Mouse (Mus musculus) forebrain, embryonic 16.5 days (tissue): Measurements from ENCODE around the gene Nrxn3. TPM values are rescaled to one million over a fixed set of nuclear protein-coding genes. Genes with fewer than 3 reads are reported as not detected.

ENCODE experiments used
- ATAC-seq: fragments of 200-750 bp; cut with Nextera tagmentation; 2 replicates; pipeline ENCODE4 v1.8.0; 2017; ENCODE audit warnings: mild to moderate bottlenecking, moderate library complexity
- H3K27ac ChIP-seq: fragments of 300-500 bp; sonication (generic); 2 replicates; pipeline ENCODE4 v1.5.1; 2014; ENCODE audit warnings: low read length, control low read depth
- H3K27me3 ChIP-seq: fragments of 300-500 bp; sonication (generic); replicated peaks from 2 replicates; pipeline ENCODE4 v1.6.1; 2014; ENCODE audit warnings: low read length; ENCODE audit not compliant: control insufficient read depth, insufficient read depth
- H3K36me3 ChIP-seq: fragments of 300-500 bp; sonication (generic); 2 replicates; pipeline ENCODE4 v1.6.1; 2014; ENCODE audit not compliant: control insufficient read depth, insufficient read depth
- H3K4me1 ChIP-seq: fragments of 300-500 bp; sonication (generic); replicated peaks from 2 replicates; pipeline ENCODE4 v1.6.1; 2014; ENCODE audit warnings: low read length; ENCODE audit not compliant: control insufficient read depth, insufficient read depth
- H3K4me2 ChIP-seq: fragments of 300-500 bp; sonication (generic); 2 replicates; pipeline ENCODE4 v1.6.1; 2014; ENCODE audit warnings: mild to moderate bottlenecking, low read length, control low read depth
- H3K4me3 ChIP-seq: fragments of 300-500 bp; sonication (generic); replicated peaks from 2 replicates; pipeline ENCODE4 v1.5.1; 2014; ENCODE audit warnings: mild to moderate bottlenecking, low read length, control low read depth
- H3K9ac ChIP-seq: fragments of 300-500 bp; sonication (generic); replicated peaks from 2 replicates; pipeline ENCODE4 v1.6.1; 2014; ENCODE audit warnings: low read depth, low read length, control low read depth
- H3K9me3 ChIP-seq: fragments of 300-500 bp; sonication (generic); 2 replicates; pipeline ENCODE4 v1.6.1; 2016; ENCODE audit warnings: low read length; ENCODE audit not compliant: control insufficient read depth
- WGBS: fragments of 180-500 bp; shearing (Covaris S2); extraction: QIAGEN DNeasy Blood & Tissue Kit; methylation state at CpG from one replicate; pipeline ENCODE4 v1.1.7; 2014; 5-methylcytosine and 5-hydroxymethylcytosine counted together
- polyA plus RNA-seq: library from polyadenylated mRNA; unstranded; fragments of >200 nt; fragmentation: Nextera tagmentation; extraction: Ambion mirVana; gene quantifications from 2 replicates; pipeline ENCODE4 v1.2.1, GENCODE M21; 2015

Nrxn3 gene
- polyA plus RNA-seq, 1 experiment from 2014 or later: 117 TPM

DNA sequence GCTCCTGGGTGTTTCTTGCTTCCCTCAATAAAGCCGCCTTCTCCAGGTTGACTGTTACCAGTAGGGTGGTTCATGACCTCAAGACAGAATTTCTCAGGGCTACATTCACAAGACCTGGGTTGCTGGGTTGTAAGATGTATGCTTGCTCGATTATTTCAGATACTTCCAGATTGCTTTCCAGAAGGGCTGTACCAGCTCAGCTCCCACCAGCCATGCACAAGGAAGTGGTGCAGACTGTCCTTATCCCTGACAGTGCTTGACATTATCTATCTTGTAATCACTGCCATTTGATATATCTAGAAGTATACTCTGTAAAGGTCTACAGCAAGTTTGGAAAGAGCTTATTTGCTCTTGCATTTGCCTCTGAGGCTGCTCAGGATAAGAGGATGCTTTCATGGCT is 374.9 kb downstream of the Nrxn3 start:
- ATAC-seq: no peak
- H3K4me2 ChIP-seq: no peak overlapping the region
- WGBS: 87% methylated on average over 2 of the region's 2 CpGs
- no peak overlapping the region for H3K9ac ChIP-seq
- H3K27me3 ChIP-seq: no peaks in the 10 kb centered on the region
- H3K4me1 ChIP-seq: no peaks in the 10 kb centered on the region
- no peak overlapping the region for H3K4me3 ChIP-seq
- H3K27ac ChIP-seq: no peak overlapping the region
- H3K9me3 ChIP-seq: no peaks in the 10 kb centered on the region
- no peaks in the 10 kb centered on the region for H3K36me3 ChIP-seq

DNA sequence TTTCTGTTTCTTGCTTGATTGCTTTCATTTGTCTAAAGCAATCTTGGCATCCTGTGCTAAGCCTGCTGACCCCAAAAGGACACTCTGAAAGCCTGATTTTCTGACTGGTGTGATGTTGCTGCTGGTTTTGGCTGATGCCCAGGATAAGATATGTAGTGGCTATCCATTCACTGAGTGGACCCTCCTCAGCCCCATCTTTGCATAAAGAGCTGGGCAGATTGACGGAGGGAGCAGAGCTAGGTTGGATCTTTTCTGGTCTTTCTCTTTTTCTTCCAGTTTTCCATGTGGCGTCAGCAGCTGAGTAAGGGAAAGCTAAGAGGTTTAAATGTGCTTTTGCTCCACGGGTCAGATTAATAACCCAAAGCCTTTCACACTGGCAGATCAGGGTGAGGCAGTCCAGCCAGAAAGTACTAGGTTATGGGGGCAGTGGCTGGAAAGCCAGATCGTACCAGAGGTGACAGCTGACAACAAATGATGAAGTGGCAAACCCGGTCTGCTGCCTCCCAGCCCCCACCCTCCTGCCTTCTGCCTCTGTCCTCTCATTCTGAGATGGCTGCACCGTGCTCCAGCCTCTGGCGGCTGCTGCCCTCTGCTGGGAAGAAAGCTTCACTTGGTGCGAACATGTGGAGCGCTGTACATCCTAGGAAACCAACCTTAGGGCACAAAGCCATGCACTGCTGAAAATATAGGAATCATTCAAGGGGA is 383.5 kb downstream of the Nrxn3 start:
- H3K27ac ChIP-seq: no peak overlapping the region
- 9% methylated on average over 9 of the region's 9 CpGs for WGBS
- no peaks in the 10 kb centered on the region for H3K9me3 ChIP-seq
- no peak overlapping the region; the same call in 1 of the 2 replicates for H3K9ac ChIP-seq
- peak; percentile 94 for ATAC-seq
- H3K4me3 ChIP-seq: no peak overlapping the region
- H3K4me2 ChIP-seq: peak overlapping the region; percentile 42
- H3K36me3 ChIP-seq: no peaks in the 10 kb centered on the region
- peaks cover 14% of the 10 kb centered on the region for H3K4me1 ChIP-seq
- no peaks in the 10 kb centered on the region for H3K27me3 ChIP-seq

- H3K9me3 ChIP-seq: no peaks in the 10 kb centered on the region
- peaks cover 14% of the 10 kb centered on the region for H3K4me1 ChIP-seq
- no peak overlapping the region for H3K4me3 ChIP-seq
- H3K4me2 ChIP-seq: no peak overlapping the region
- H3K27me3 ChIP-seq: no peaks in the 10 kb centered on the region
- no peak overlapping the region for H3K27ac ChIP-seq
- 67% methylated on average over 6 of the region's 6 CpGs for WGBS
- H3K9ac ChIP-seq: no peak overlapping the region
- peak; percentile 9; the same call in 1 of the 2 replicates for ATAC-seq
- H3K36me3 ChIP-seq: no peaks in the 10 kb centered on the region
These were observed 384.4 kb downstream of the Nrxn3 start for GRCm38 (mm10) chr12:89106881-89107584.

DNA sequence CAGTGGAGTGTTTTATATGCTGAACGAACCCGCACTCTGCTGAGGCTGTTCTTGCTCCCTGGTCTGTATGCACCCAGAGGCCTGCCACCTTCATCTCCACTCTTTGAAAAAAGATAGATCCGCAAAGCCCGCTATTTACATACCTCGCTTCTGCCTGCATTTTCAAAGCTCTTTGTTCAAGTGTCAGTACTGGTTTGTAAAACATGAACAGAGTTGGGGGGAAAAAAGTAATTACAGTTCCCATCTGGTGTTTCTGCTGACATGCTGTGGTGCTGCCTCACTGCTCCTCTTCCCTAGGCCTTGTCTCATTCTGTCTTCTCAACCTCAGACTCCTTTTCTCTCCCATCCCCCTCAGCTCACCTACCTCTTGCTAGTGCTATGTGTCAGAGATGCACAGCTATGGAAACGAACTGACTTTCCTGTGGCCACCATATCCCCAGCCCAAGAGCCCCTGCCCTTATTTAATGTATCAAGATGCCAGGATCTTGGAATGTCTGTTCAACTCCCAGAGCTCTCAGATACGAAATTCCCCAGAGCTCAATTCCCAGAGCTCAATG is 387.2 kb downstream of the Nrxn3 start:
- no peaks in the 10 kb centered on the region for H3K36me3 ChIP-seq

DNA sequence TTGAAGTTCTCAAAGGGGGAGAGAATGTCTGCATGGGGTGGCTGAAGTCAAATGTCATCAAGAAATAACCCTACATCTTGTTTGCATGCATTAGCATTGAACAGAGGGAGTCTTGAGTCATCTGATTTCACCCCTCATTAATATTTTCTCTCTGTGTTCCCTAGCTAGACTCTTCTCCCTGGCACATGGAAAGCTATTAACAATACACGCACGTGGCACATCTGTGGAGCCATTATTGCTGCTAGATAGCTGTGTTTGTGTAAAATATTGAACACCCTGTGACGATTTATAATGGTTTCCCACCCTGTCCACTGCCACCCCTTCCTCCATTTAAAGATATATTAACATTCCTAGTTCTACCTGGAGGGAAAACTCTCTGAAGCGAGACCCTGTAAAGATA is 405.9 kb downstream of the Nrxn3 start:
- Histone ChIP-seq H3K27ac (no peak overlapping the region), H3K27me3 (no peaks in the 10 kb centered on the region), H3K4me1 (no peaks in the 10 kb centered on the region), H3K9me3 (no peaks in the 10 kb centered on the region), H3K4me2 (no peak overlapping the region), H3K36me3 (no peaks in the 10 kb centered on the region), H3K9ac (no peak overlapping the region), H3K4me3 (no peak overlapping the region)
- ATAC-seq: no peak
- WGBS: 60% methylated on average over 4 of the region's 4 CpGs

More for the DNA sequence above, 387.2 kb downstream of the Nrxn3 start:
- ATAC-seq: 0 out of 2 replicates have a peak, but pooled peaks have one; percentile 41
- 54% methylated on average over 7 of the region's 7 CpGs for WGBS
- Histone ChIP-seq H3K4me3 (no peak overlapping the region), H3K9ac (no peak overlapping the region), H3K27me3 (no peaks in the 10 kb centered on the region), H3K9me3 (no peaks in the 10 kb centered on the region), H3K4me2 (no peak overlapping the region), H3K27ac (peak overlapping the region; percentile 68), H3K4me1 (peaks cover 14% of the 10 kb centered on the region)

- H3K4me1 ChIP-seq: no peaks in the 10 kb centered on the region
- H3K9me3 ChIP-seq: no peaks in the 10 kb centered on the region
- peak; percentile 54; the same call in 1 of the 2 replicates for ATAC-seq
- no peak overlapping the region for H3K4me2 ChIP-seq
- no peak overlapping the region for H3K4me3 ChIP-seq
- WGBS: 65% methylated on average over 9 of the region's 9 CpGs
- no peaks in the 10 kb centered on the region for H3K36me3 ChIP-seq
- no peak overlapping the region for H3K27ac ChIP-seq
- no peak overlapping the region for H3K9ac ChIP-seq
- no peaks in the 10 kb centered on the region for H3K27me3 ChIP-seq
These were observed 406.6 kb downstream of the Nrxn3 start for GRCm38 (mm10) chr12:89129139-89129907.

DNA sequence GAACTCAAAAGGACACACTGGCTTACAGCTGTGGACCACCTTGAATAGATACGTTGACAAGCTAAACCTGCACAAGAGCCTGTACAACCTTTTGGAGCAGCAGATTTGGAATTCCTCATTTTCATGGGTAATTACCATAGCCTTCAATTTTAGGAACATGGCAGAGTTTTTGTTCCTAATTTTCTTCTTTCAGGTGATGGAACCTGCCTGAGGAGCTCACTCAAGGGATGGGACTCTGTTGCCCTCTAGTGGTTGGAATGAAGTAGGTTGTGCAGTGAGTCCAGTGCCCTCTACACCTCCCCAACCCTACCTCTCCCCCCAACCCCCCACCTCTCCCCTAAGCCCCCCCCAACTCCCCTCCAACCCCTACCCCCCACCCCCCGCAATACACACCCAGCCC is 411.7 kb downstream of the Nrxn3 start:
- 64% methylated on average over 2 of the region's 2 CpGs for WGBS
- H3K4me2 ChIP-seq: no peak overlapping the region
- no peak overlapping the region for H3K9ac ChIP-seq
- H3K9me3 ChIP-seq: no peaks in the 10 kb centered on the region
- H3K27me3 ChIP-seq: no peaks in the 10 kb centered on the region
- no peaks in the 10 kb centered on the region for H3K36me3 ChIP-seq
- H3K4me1 ChIP-seq: no peaks in the 10 kb centered on the region
- peak; percentile 47; the same call in 1 of the 2 replicates for ATAC-seq
- H3K27ac ChIP-seq: no peak overlapping the region
- no peak overlapping the region for H3K4me3 ChIP-seq

- peak; percentile 91 for ATAC-seq
- WGBS: 36% methylated on average over 8 of the region's 8 CpGs
These were observed 412.2 kb downstream of the Nrxn3 start for GRCm38 (mm10) chr12:89134774-89135307.

More at GRCm38 (mm10) chr12:89134774-89135307, 412.2 kb downstream of the Nrxn3 start:
- Histone ChIP-seq H3K27ac (no peak overlapping the region), H3K9ac (no peak overlapping the region), H3K36me3 (no peaks in the 10 kb centered on the region), H3K9me3 (no peaks in the 10 kb centered on the region), H3K4me2 (no peak overlapping the region), H3K27me3 (no peaks in the 10 kb centered on the region), H3K4me1 (no peaks in the 10 kb centered on the region), H3K4me3 (no peak overlapping the region)
